Mouse (Mus musculus) forebrain, embryonic 12.5 days (tissue): ENCODE measurements at regions not wholly inside any gene's neighbourhood (a gene's known extent, or its start where the extent isn't known, plus 50 kb on each side); places are given as distances from the start of the nearest gene placed in this dataset.

Experiments used
- ATAC-seq: fragments of 200-750 bp; cut with Nextera tagmentation; 2 replicates; pipeline ENCODE4 v1.8.0; 2017; ENCODE audit warnings: moderate TSS enrichment; ENCODE audit not compliant: low FRiP score
- H3K27ac ChIP-seq: fragments of 300-500 bp; sonication (generic); 2 replicates; pipeline ENCODE4 v1.5.1; 2016; ENCODE audit warnings: mild to moderate bottlenecking
- H3K27me3 ChIP-seq: fragments of 300-500 bp; sonication (generic); 2 replicates; pipeline ENCODE4 v1.6.1; 2016; ENCODE audit warnings: mild to moderate bottlenecking
- H3K36me3 ChIP-seq: fragments of 300-500 bp; sonication (generic); replicated peaks from 2 replicates; pipeline ENCODE4 v1.6.1; 2016; ENCODE audit warnings: mild to moderate bottlenecking
- H3K4me1 ChIP-seq: fragments of 300-500 bp; sonication (generic); 2 replicates; pipeline ENCODE4 v1.6.1; 2016
- H3K4me2 ChIP-seq: fragments of 300-500 bp; sonication (generic); 2 replicates; pipeline ENCODE4 v1.6.1; 2016; ENCODE audit warnings: mild to moderate bottlenecking, moderate library complexity
- H3K4me3 ChIP-seq: fragments of 300-500 bp; sonication (generic); replicated peaks from 2 replicates; pipeline ENCODE4 v1.5.1; 2016; ENCODE audit warnings: mild to moderate bottlenecking
- H3K9ac ChIP-seq: fragments of 300-500 bp; sonication (generic); 2 replicates; pipeline ENCODE4 v1.6.1; 2016; ENCODE audit warnings: mild to moderate bottlenecking
- H3K9me3 ChIP-seq: fragments of 300-500 bp; sonication (generic); 2 replicates; pipeline ENCODE4 v1.6.1; 2016
- WGBS: fragments of 180-500 bp; shearing (Covaris S2); methylation state at CpG from one replicate; pipeline ENCODE4 v1.1.7; 2016; 5-methylcytosine and 5-hydroxymethylcytosine counted together

DNA sequence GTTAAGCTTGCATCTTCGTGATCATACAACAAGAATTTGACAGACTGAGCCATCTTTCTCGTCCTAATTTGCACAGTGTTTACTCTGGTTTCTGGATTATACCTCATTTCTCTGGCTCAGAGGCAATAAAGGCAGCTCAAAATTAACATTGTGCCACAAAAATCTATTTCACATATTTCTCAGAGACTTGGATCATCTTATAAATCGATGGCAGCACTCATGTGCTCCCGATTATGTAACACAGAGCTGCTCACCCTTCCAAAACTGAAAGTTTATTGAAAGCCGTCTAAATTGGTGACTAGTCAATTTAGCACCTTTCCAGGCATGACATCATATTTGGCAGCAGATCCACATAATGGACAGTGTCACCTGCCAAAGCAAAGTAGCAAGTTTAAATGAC lies 1020.7 kb upstream of the Lrrtm3 start:
- 86% methylated on average over 5 of the region's 5 CpGs for whole genome bisulfite sequencing
- Histone ChIP-seq H3K4me2 (no peak overlapping the region), H3K36me3 (no peaks in the 10 kb centered on the region), H3K4me3 (no peak overlapping the region), H3K27me3 (no peaks in the 10 kb centered on the region), H3K27ac (no peak overlapping the region), H3K9ac (no peak overlapping the region), H3K4me1 (no peaks in the 10 kb centered on the region), H3K9me3 (no peaks in the 10 kb centered on the region)
- ATAC-seq: no peak

DNA sequence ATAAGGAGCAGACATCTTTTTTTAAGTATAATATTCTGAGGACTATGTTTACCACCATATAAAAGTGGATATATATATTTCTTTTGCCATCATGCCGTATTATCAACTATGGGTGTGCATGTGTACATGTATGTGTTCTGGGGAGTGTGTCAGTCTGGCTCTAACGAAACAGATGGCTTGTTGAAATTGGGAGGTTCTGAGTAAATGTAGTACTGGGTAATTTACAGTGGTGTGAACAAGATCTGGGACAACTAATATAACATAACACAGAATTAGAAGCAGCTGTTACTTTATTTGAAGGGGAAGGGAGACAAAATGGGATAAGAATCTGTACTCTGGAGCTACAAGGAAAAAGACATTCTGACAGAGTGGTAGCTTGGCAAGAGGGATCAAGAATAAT lies 1017.3 kb upstream of the Lrrtm3 start:
- H3K4me1 ChIP-seq: no peaks in the 10 kb centered on the region
- no peak overlapping the region for H3K9ac ChIP-seq
- no peak overlapping the region for H3K4me3 ChIP-seq
- ATAC-seq: no peak
- WGBS: 85% methylated on average over 2 of the region's 2 CpGs
- H3K9me3 ChIP-seq: no peaks in the 10 kb centered on the region
- H3K27me3 ChIP-seq: no peaks in the 10 kb centered on the region
- H3K27ac ChIP-seq: no peak overlapping the region
- no peaks in the 10 kb centered on the region for H3K36me3 ChIP-seq
- no peak overlapping the region for H3K4me2 ChIP-seq

DNA sequence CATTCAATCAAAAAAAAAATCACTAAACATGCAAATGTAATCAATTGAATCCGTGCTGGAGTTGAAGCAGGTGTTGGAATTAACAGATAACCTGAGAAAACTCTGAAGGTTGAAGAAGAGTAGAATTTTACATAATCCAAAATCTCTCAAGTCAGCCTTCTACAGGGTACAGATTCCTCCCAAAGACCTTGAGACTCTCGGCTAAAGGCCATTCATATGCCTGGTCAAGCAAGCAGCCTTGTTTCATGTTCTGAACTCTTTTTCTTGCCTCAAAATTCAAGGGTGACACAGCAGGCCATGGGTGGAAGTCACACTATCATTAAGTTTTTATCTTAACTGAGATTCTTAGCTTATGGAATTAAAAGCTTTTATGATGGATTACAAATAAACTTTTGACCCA lies 994.4 kb upstream of the Lrrtm3 start:
- no peaks in the 10 kb centered on the region for H3K4me1 ChIP-seq
- H3K9me3 ChIP-seq: no peaks in the 10 kb centered on the region
- WGBS: 80% methylated on average over 2 of the region's 2 CpGs
- no peak overlapping the region for H3K27ac ChIP-seq
- no peak overlapping the region for H3K4me3 ChIP-seq
- ATAC-seq: no peak
- no peaks in the 10 kb centered on the region for H3K27me3 ChIP-seq
- H3K4me2 ChIP-seq: no peak overlapping the region
- H3K9ac ChIP-seq: no peak overlapping the region
- no peaks in the 10 kb centered on the region for H3K36me3 ChIP-seq

DNA sequence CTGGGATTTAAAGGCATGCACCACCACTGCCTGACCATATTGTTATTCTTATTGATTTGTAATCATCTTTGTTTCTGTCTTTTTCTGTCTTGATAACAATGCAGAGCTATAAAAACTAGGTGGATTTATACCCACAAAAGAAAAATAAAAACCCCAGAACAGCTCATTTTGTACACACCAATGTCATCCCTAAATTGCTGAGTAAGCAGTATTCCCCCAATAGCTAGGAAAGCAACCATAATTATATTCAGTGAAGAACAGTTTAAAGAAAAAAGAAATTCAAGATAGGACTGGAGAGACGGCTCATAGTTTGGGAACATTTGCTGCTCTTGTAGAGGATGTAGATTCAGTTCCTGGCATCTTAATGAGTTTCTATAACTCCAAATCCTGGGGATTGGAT lies 991.6 kb upstream of the Lrrtm3 start:
- Histone ChIP-seq H3K36me3 (no peaks in the 10 kb centered on the region), H3K9me3 (no peaks in the 10 kb centered on the region), H3K27me3 (no peaks in the 10 kb centered on the region), H3K4me1 (no peaks in the 10 kb centered on the region), H3K4me3 (no peak overlapping the region), H3K27ac (no peak overlapping the region), H3K9ac (no peak overlapping the region), H3K4me2 (no peak overlapping the region)
- ATAC-seq: no peak
- WGBS: 93% methylated on average over 1 of the region's 1 CpGs

DNA sequence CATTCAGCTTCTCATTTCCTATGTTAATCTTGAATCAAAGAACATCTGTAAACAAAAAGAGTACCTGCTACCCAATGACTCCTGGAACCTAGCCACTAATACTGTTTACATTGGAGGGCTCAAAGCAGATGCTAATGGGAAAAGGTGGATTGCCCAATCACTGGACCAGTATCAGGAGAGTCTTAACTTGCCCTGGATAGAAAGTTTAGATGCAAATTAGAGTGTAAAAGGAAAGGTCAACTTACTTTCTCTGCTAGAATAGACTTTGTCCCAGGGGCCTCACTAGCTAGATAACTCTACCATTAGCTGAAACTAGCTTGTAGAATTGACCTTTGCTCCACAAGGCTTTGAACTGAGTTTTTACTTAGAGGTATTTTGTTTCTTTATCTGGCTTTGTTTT lies 968.0 kb upstream of the Lrrtm3 start:
- no peaks in the 10 kb centered on the region for H3K9me3 ChIP-seq
- no peaks in the 10 kb centered on the region for H3K27me3 ChIP-seq

More for the DNA sequence above, 968.0 kb upstream of the Lrrtm3 start:
- no peak for ATAC-seq
- H3K9ac ChIP-seq: no peak overlapping the region
- no peak overlapping the region for H3K4me3 ChIP-seq
- no peak overlapping the region for H3K4me2 ChIP-seq
- no peaks in the 10 kb centered on the region for H3K4me1 ChIP-seq
- H3K27ac ChIP-seq: no peak overlapping the region
- no peaks in the 10 kb centered on the region for H3K36me3 ChIP-seq
